Comparison of ENCODE assay signal across 8 mouse cellular contexts in the genomic region with DNA sequence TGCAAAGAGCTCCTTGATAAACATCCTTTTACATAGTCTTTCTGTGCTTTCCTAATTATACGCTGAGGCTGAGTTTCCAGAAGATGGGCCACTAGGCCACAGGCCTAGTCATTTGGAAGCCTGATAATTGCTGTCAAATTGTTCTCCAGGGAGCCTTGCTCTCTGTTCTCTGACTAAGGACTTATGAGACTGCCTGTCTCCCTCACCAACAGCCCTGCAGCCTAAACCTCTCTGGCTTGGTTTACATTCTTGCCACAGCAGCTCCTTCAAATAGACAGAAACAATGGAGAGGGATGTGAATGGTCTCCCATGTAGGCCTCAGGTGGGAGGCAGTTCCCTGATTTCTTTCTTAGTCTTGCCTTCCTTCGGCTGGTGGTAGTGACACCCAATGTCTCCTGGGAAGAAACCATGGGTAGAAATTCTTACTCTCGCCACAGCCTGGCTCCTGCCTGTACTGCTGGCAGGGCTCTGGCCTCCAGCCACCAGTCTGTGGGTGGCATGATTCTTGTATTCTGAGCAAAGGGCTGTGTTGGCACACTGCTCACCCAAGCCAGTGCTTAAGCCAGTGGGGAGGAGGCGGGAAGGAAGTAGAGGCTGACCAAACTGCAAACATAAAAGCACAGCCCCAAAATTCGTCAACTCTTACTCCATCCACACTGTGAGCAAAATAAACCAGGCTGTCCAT.
DNase-seq lines count a peak whose midpoint lies in the region; ATAC-seq and TF ChIP-seq lines count a peak whose summit lies in the region.

No protein-coding gene starts in this region.

- ATAC-seq in forebrain, embryonic 12.5 days (ENCODE audit: low FRiP score) = peak; percentile 58; the same call in 1 of the 2 replicates
- peak; percentile 98 for ATAC-seq in Patski
- peak; percentile 92 for ATAC-seq in common myeloid progenitor, adult 5-6 weeks (replicated peaks; ENCODE audit: low read depth, poor library complexity, severe bottlenecking)
- ATAC-seq in midbrain, embryonic 16.5 days = peak; percentile 87
- ATAC-seq in heart, embryonic 12.5 days (ENCODE audit: insufficient number of reproducible peaks, low FRiP score) = no peak

- POLR2A ChIA-PET in Patski (lab: Charles Lee) = interaction anchor here (0.6 kb wide), 1 partner anchor 229 kb away, joined by 3 read pairs; no protein-coding TSS in a partner anchor

- 69% methylated on average over 5 of the region's 5 CpGs for WGBS in forebrain, embryonic 12.5 days
- 85% methylated on average over 5 of the region's 5 CpGs for WGBS in forebrain, embryonic 10.5 days
- 64% methylated on average over 5 of the region's 5 CpGs for WGBS in midbrain, embryonic 16.5 days
- WGBS in heart, embryonic 12.5 days = 82% methylated on average over 5 of the region's 5 CpGs

- H3K4me3 ChIP-seq in forebrain, embryonic 12.5 days (replicated peaks) = no peak overlapping the region
- H3K4me3 ChIP-seq in forebrain, embryonic 10.5 days = no peak overlapping the region
- no peak overlapping the region for H3K4me3 ChIP-seq in midbrain, embryonic 16.5 days (ENCODE audit: low read depth, low read length)
- no peak overlapping the region for H3K4me3 ChIP-seq in heart, embryonic 12.5 days

- no peak for TF ChIP-seq CTCF in Patski (IDR thresholded peaks at IDR 0.05)

- CTCF ChIA-PET in Patski (lab: Charles Lee) = no interaction called here

- no peaks in the 10 kb centered on the region for H3K27me3 ChIP-seq in forebrain, embryonic 12.5 days
- no peaks in the 10 kb centered on the region for H3K27me3 ChIP-seq in forebrain, embryonic 10.5 days (ENCODE audit: poor library complexity, severe bottlenecking)
- H3K27me3 ChIP-seq in Patski = no peaks in the 10 kb centered on the region
- no peaks in the 10 kb centered on the region for H3K27me3 ChIP-seq in midbrain, embryonic 16.5 days (ENCODE audit: control insufficient read depth, insufficient read depth, low read depth, low read length)
- H3K27me3 ChIP-seq in heart, embryonic 12.5 days (replicated peaks) = no peaks in the 10 kb centered on the region

- H3K36me3 ChIP-seq in forebrain, embryonic 12.5 days (replicated peaks) = no peaks in the 10 kb centered on the region
- no peaks in the 10 kb centered on the region for H3K36me3 ChIP-seq in forebrain, embryonic 10.5 days (replicated peaks)
- H3K36me3 ChIP-seq in midbrain, embryonic 16.5 days (ENCODE audit: control insufficient read depth, insufficient read depth, low read length) = no peaks in the 10 kb centered on the region
- H3K36me3 ChIP-seq in heart, embryonic 12.5 days = no peaks in the 10 kb centered on the region

- H3K9me3 ChIP-seq in forebrain, embryonic 12.5 days = no peaks in the 10 kb centered on the region
- no peaks in the 10 kb centered on the region; the same call in 1 of the 2 replicates for H3K9me3 ChIP-seq in forebrain, embryonic 10.5 days
- H3K9me3 ChIP-seq in midbrain, embryonic 16.5 days (replicated peaks; ENCODE audit: control insufficient read depth, low read length, poor library complexity, severe bottlenecking) = no peaks in the 10 kb centered on the region
- H3K9me3 ChIP-seq in heart, embryonic 12.5 days (replicated peaks) = no peaks in the 10 kb centered on the region

- H3K4me2 ChIP-seq in forebrain, embryonic 12.5 days = no peak overlapping the region
- no peak overlapping the region for H3K4me2 ChIP-seq in midbrain, embryonic 16.5 days (ENCODE audit: low read length)
- no peak overlapping the region for H3K4me2 ChIP-seq in heart, embryonic 12.5 days

- H3K4me1 ChIP-seq in forebrain, embryonic 12.5 days = peaks cover 6% of the 10 kb centered on the region; the same call in 1 of the 2 replicates
- peaks cover 4% of the 10 kb centered on the region; the same call in 1 of the 2 replicates for H3K4me1 ChIP-seq in forebrain, embryonic 10.5 days
- no peaks in the 10 kb centered on the region for H3K4me1 ChIP-seq in midbrain, embryonic 16.5 days (ENCODE audit: control insufficient read depth, insufficient read depth, low read length)
- H3K4me1 ChIP-seq in heart, embryonic 12.5 days (replicated peaks) = no peaks in the 10 kb centered on the region

- no peak for DNase-seq in forebrain, embryonic 10.5 days (ENCODE audit: extremely low spot score, low spot score)
- DNase-seq in Patski (ENCODE audit: low read depth, low spot score) (peak; percentile 55), liver (no peak)
- DNase-seq in layer of hippocampus, adult 11-12 months (ENCODE audit: low spot score) = peak; percentile 55

- H3K9ac ChIP-seq in forebrain, embryonic 12.5 days = no peak overlapping the region
- H3K9ac ChIP-seq in midbrain, embryonic 16.5 days (ENCODE audit: low read depth, low read length) = no peak overlapping the region
- H3K9ac ChIP-seq in heart, embryonic 12.5 days = no peak overlapping the region

- in situ Hi-C loops in Patski (cut with MboI; ENCODE audit: low pct_unique_long_range_greater_than_20kb) = no loop called here

- H3K27ac ChIP-seq in forebrain, embryonic 12.5 days = no peak overlapping the region
- no peak overlapping the region for H3K27ac ChIP-seq in forebrain, embryonic 10.5 days
- peak overlapping the region; percentile 15; the same call in 1 of the 2 replicates for H3K27ac ChIP-seq in midbrain, embryonic 16.5 days (ENCODE audit: low read length)
- no peak overlapping the region for H3K27ac ChIP-seq in heart, embryonic 12.5 days (ENCODE audit: poor library complexity, severe bottlenecking)

Comparison
In these comparisons a context has a peak if more than half of its experiments do, and no peak if none do; other contexts are left out.
1. DNase-seq: peak in Patski (single experiment) and layer of hippocampus, adult 11-12 months (single experiment); none in forebrain, embryonic 10.5 days (single experiment) and liver (single experiment).